Mouse (Mus musculus): ENCODE measurements around the gene Ralgapa1. TPM values are rescaled to one million over a fixed set of nuclear protein-coding genes. Genes with fewer than 3 reads are reported as not detected.

The Ralgapa1 gene
- polyA plus RNA-seq, 1 experiment from 2014 or later, result 19.2 TPM

- Histone ChIP-seq H3K9me3 (replicated peaks; ENCODE audit: control insufficient read depth, low read length) (no peaks in the 10 kb centered on the region), H3K9ac (replicated peaks; ENCODE audit: low read length) (no peak overlapping the region), H3K27me3 (ENCODE audit: control insufficient read depth, insufficient read depth, low read length) (no peaks in the 10 kb centered on the region), H3K27ac (replicated peaks; ENCODE audit: low read depth, low read length) (no peak overlapping the region), H3K4me1 (ENCODE audit: control insufficient read depth, insufficient read depth, low read length) (no peaks in the 10 kb centered on the region), H3K36me3 (replicated peaks; ENCODE audit: control insufficient read depth, insufficient read depth, low read depth, low read length) (no peaks in the 10 kb centered on the region), H3K4me3 (ENCODE audit: low read depth, low read length) (no peak overlapping the region), H3K4me2 (ENCODE audit: low read depth, low read length) (no peak overlapping the region)
- no peak for ATAC-seq (replicated peaks; ENCODE audit: insufficient number of reproducible peaks, low FRiP score, low TSS enrichment, low read depth)
- 77% methylated on average over 2 of the region's 2 CpGs for WGBS
- DNase-seq (ENCODE audit: low spot score), result no peak
Measured at GRCm38 (mm10) chr12:55610812-55611211, 210.2 kb downstream of the Ralgapa1 start.

- no peak for DNase-seq (ENCODE audit: low spot score)
- Histone ChIP-seq H3K4me2 (ENCODE audit: low read depth, low read length) (no peak overlapping the region), H3K4me3 (ENCODE audit: low read depth, low read length) (no peak overlapping the region), H3K9me3 (replicated peaks; ENCODE audit: control insufficient read depth, low read length) (no peaks in the 10 kb centered on the region), H3K27me3 (ENCODE audit: control insufficient read depth, insufficient read depth, low read length) (no peaks in the 10 kb centered on the region), H3K27ac (replicated peaks; ENCODE audit: low read depth, low read length) (no peak overlapping the region), H3K36me3 (replicated peaks; ENCODE audit: control insufficient read depth, insufficient read depth, low read depth, low read length) (no peaks in the 10 kb centered on the region), H3K4me1 (ENCODE audit: control insufficient read depth, insufficient read depth, low read length) (no peaks in the 10 kb centered on the region), H3K9ac (replicated peaks; ENCODE audit: low read length) (no peak overlapping the region)
- WGBS, result 27% methylated on average over 4 of the region's 4 CpGs
- ATAC-seq (replicated peaks; ENCODE audit: insufficient number of reproducible peaks, low FRiP score, low TSS enrichment, low read depth), result 0 out of 2 replicates have a peak, but pooled peaks have one; percentile 34
Measured at GRCm38 (mm10) chr12:55607902-55608301, 213.1 kb downstream of the Ralgapa1 start.

- Histone ChIP-seq H3K4me3 (ENCODE audit: low read depth, low read length) (no peak overlapping the region), H3K9me3 (replicated peaks; ENCODE audit: control insufficient read depth, low read length) (no peaks in the 10 kb centered on the region), H3K4me1 (ENCODE audit: control insufficient read depth, insufficient read depth, low read length) (peaks cover 12% of the 10 kb centered on the region), H3K36me3 (replicated peaks; ENCODE audit: control insufficient read depth, insufficient read depth, low read depth, low read length) (no peaks in the 10 kb centered on the region), H3K27ac (replicated peaks; ENCODE audit: low read depth, low read length) (no peak overlapping the region), H3K27me3 (ENCODE audit: control insufficient read depth, insufficient read depth, low read length) (peaks cover 20% of the 10 kb centered on the region), H3K4me2 (ENCODE audit: low read depth, low read length) (no peak overlapping the region), H3K9ac (replicated peaks; ENCODE audit: low read length) (no peak overlapping the region)
- DNase-seq (ENCODE audit: low spot score) (no peak), ATAC-seq (replicated peaks; ENCODE audit: insufficient number of reproducible peaks, low FRiP score, low TSS enrichment, low read depth) (no peak)
- 68% methylated on average over 3 of the region's 3 CpGs for WGBS
Measured at GRCm38 (mm10) chr12:55604411-55604810, 216.6 kb downstream of the Ralgapa1 start.

- DNase-seq (ENCODE audit: low spot score) (no peak), ATAC-seq (replicated peaks; ENCODE audit: insufficient number of reproducible peaks, low FRiP score, low TSS enrichment, low read depth) (peak; percentile 29; the same call in 1 of the 2 replicates)
- Histone ChIP-seq H3K4me1 (ENCODE audit: control insufficient read depth, insufficient read depth, low read length) (peaks cover 16% of the 10 kb centered on the region), H3K4me2 (ENCODE audit: low read depth, low read length) (peak overlapping the region; percentile 71), H3K9ac (replicated peaks; ENCODE audit: low read length) (no peak overlapping the region), H3K36me3 (replicated peaks; ENCODE audit: control insufficient read depth, insufficient read depth, low read depth, low read length) (no peaks in the 10 kb centered on the region), H3K27ac (replicated peaks; ENCODE audit: low read depth, low read length) (no peak overlapping the region), H3K27me3 (ENCODE audit: control insufficient read depth, insufficient read depth, low read length) (peaks cover 41% of the 10 kb centered on the region), H3K9me3 (replicated peaks; ENCODE audit: control insufficient read depth, low read length) (no peaks in the 10 kb centered on the region), H3K4me3 (ENCODE audit: low read depth, low read length) (peak overlapping the region; percentile 42)
- WGBS, result 3% methylated on average over 42 of the region's 42 CpGs
Measured at GRCm38 (mm10) chr12:55600503-55600994, 220.4 kb downstream of the Ralgapa1 start.

GRCm38 (mm10) chr12:55599639-55600502 lies 221.1 kb downstream of the Ralgapa1 start:
- peak; percentile 81 for DNase-seq (ENCODE audit: low spot score)
- peak overlapping the region; percentile 71 for H3K4me2 ChIP-seq (ENCODE audit: low read depth, low read length)
- WGBS, result under 1% methylated on average over 94 of the region's 109 CpGs
- no peaks in the 10 kb centered on the region for H3K36me3 ChIP-seq (replicated peaks; ENCODE audit: control insufficient read depth, insufficient read depth, low read depth, low read length)
- H3K4me3 ChIP-seq (ENCODE audit: low read depth, low read length), result peak overlapping the region; percentile 42
- H3K27ac ChIP-seq (replicated peaks; ENCODE audit: low read depth, low read length), result no peak overlapping the region
- peak; percentile 90 for ATAC-seq (replicated peaks; ENCODE audit: insufficient number of reproducible peaks, low FRiP score, low TSS enrichment, low read depth)
- no peak overlapping the region for H3K9ac ChIP-seq (replicated peaks; ENCODE audit: low read length)
- H3K9me3 ChIP-seq (replicated peaks; ENCODE audit: control insufficient read depth, low read length), result no peaks in the 10 kb centered on the region
- H3K27me3 ChIP-seq (ENCODE audit: control insufficient read depth, insufficient read depth, low read length), result peaks cover 41% of the 10 kb centered on the region
- peaks cover 16% of the 10 kb centered on the region for H3K4me1 ChIP-seq (ENCODE audit: control insufficient read depth, insufficient read depth, low read length)

GRCm38 (mm10) chr12:55598887-55599561 lies 221.9 kb downstream of the Ralgapa1 start, which contains the start of gene Insm2:
Gene Insm2 (plus strand): TSS chr12:55599427.
- WGBS, result under 1% methylated on average over 77 of the region's 77 CpGs
- H3K27ac ChIP-seq (replicated peaks; ENCODE audit: low read depth, low read length), result no peak within 1 kb of the TSS

GRCm38 (mm10) chr12:55598537-55598886 lies 222.5 kb downstream of the Ralgapa1 start:
- ATAC-seq (replicated peaks; ENCODE audit: insufficient number of reproducible peaks, low FRiP score, low TSS enrichment, low read depth) (no peak), DNase-seq (ENCODE audit: low spot score) (no peak)
- H3K4me2 ChIP-seq (ENCODE audit: low read depth, low read length), result peak overlapping the region; percentile 71
- peaks cover 41% of the 10 kb centered on the region for H3K27me3 ChIP-seq (ENCODE audit: control insufficient read depth, insufficient read depth, low read length)
- H3K9me3 ChIP-seq (replicated peaks; ENCODE audit: control insufficient read depth, low read length), result no peaks in the 10 kb centered on the region
- H3K27ac ChIP-seq (replicated peaks; ENCODE audit: low read depth, low read length), result no peak overlapping the region
- H3K4me3 ChIP-seq (ENCODE audit: low read depth, low read length), result peak overlapping the region; percentile 42
- WGBS, result 7% methylated on average over 7 of the region's 7 CpGs
- H3K4me1 ChIP-seq (ENCODE audit: control insufficient read depth, insufficient read depth, low read length), result peaks cover 16% of the 10 kb centered on the region
- H3K9ac ChIP-seq (replicated peaks; ENCODE audit: low read length), result no peak overlapping the region
- no peaks in the 10 kb centered on the region for H3K36me3 ChIP-seq (replicated peaks; ENCODE audit: control insufficient read depth, insufficient read depth, low read depth, low read length)

More at GRCm38 (mm10) chr12:55598887-55599561, 221.9 kb downstream of the Ralgapa1 start, which contains the start of gene Insm2:
- peaks cover 16% of the 10 kb centered on the region for H3K4me1 ChIP-seq (ENCODE audit: control insufficient read depth, insufficient read depth, low read length)
- DNase-seq (ENCODE audit: low spot score) (peak; percentile 26), ATAC-seq (replicated peaks; ENCODE audit: insufficient number of reproducible peaks, low FRiP score, low TSS enrichment, low read depth) (peak; percentile 46; the same call in 1 of the 2 replicates)
- H3K9me3 ChIP-seq (replicated peaks; ENCODE audit: control insufficient read depth, low read length), result no peaks in the 10 kb centered on the region
- no peak within 1 kb of the TSS for H3K9ac ChIP-seq (replicated peaks; ENCODE audit: low read length)
- peaks cover 41% of the 10 kb centered on the region for H3K27me3 ChIP-seq (ENCODE audit: control insufficient read depth, insufficient read depth, low read length)
- H3K36me3 ChIP-seq (replicated peaks; ENCODE audit: control insufficient read depth, insufficient read depth, low read depth, low read length), result no peaks in the 10 kb centered on the region
- peak within 1 kb of the TSS; percentile 71 for H3K4me2 ChIP-seq (ENCODE audit: low read depth, low read length)
- peak within 1 kb of the TSS; percentile 42 for H3K4me3 ChIP-seq (ENCODE audit: low read depth, low read length)
